Mouse (Mus musculus) NIH3T3 (cell line): ENCODE measurements around the gene Otud7a.
"Not testable (repeated sequence)": the region's sequence is repeated elsewhere in the genome, so short reads cannot be mapped to it uniquely, and the experiment has no call there.

Source experiments
- DNase-seq: peaks from one replicate; pipeline ENCODE4 v3.0.0-alpha.2; 2012; ENCODE audit warnings: low read depth

Gene Otud7a

DNA sequence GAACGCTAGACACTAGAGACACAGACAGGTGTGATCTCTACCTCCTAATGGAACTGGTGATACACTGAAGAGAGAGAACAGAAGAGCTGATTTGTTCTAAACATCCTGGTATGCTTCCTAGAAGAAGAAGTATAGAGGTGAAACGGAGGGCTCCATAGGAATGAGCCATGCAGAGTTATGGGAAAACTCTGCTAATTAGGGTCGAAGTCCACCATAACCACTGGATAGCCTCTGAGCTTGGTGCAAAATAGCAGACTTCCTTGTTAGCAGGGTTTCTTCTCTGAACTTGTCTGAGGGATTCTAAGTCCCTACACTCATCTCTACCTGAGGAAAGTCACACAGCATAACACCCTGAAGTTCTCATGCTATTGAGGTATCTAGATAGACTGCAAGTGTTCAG is 114.4 kb downstream of the Otud7a start:
- no peak for DNase-seq

DNA sequence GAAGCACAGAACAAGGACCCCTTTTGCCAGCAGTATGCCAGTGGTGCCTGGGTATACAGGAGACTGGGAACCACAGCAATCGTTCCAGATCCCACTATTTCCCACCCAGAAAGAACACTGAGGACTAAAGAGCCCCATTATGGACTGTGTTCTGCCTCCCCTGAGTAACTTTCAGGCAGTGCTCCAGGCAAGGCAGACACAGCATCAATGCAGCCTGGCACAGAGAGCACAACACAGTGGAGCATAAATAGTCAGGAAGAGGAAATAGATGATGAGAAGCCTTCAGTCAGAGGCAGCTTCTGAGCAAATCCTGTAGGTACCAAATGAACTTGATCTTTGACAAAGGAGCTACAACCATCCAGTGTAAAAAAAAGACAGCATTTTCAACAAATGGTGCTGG is 115.1 kb downstream of the Otud7a start:
- no peak for DNase-seq

DNA sequence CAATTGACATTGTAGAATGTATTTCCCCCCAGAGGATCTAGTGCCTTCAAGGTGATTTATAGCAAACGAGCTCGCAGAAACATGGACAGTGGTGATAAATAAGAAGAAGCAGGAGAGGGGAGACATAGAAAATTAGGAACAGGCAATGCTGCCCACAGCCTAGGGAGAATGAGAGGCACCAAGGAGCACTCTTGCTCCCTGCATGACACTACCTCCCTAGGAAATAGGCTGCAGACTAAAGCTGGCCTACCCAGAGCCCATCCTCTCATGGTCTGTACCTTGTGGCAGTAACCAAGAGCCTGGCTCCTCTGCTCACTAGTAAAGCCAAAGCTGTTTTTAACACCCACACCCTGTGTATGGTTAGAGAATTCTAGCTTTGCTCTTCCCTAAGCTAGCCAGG is 138.8 kb downstream of the Otud7a start:
- no peak for DNase-seq

DNA sequence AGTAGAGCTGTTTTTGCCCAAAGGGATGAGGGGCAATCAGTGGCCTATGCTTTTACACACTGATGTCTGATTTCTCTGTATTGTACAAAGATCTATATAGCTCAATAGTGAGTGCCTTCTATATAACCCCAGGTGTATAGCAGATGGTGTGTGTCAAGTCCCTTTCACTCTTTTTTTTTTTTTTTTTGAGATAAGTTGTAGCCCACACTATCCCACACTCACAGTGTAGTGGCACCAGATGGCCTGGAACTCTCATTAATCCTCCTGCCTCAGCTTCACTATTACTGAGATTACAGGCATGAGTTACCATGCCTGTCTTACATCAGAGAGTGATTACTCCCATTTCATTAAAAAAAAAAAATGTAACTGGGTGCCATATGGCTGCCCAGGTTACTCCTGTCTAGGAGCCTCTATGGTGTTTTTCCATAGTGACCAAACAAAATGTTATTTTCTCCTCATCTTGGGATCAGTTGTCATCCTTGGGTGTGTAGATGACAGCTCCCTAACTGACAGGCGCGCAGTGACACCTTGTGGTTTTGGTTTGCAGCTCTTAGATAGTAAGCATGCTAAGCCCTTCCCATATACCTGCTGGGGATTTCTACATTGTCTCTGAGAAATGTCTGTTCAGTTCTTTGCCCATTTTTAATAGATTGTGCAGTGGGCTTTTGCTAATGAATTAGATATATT is 141.8 kb downstream of the Otud7a start:
- no peak for DNase-seq

DNA sequence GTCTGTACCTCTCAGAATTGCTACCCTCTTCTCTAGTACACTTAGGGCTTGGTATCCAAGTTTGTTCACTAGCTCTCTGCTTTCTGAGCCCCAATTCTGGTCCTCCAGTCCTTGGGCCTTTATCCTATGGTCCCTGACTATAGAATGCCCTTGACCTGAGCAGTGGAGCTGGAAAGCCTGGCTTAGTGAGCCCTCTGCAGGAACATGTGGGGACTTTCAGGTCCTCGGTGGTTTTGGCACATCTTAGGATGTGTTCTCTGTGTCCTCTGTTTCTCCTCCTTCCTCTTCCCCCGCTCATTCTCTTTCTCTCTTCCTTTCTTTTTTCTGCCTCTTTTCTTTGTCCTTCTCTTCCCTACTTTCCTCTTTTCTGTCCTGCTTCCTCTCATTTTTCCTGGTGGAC is 145.8 kb downstream of the Otud7a start:
- no peak for DNase-seq

DNA sequence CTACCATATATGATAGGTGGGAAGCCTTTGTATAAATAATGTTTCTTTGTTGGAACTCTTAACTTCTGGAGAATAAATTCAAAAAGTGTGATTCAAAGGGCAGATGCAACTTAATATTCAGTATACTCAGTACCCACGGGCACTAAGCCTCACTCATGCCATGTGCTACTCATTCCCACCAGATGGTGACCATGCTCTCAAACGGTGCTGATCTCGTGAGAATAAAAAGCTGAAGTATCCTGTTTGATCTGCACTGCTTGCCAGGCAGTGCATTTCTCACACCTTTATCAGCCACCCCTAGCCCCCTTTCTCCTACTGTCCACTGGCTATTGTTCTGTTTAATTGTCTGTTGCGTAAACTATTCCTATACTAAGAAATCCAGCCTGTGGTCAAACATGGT is 146.8 kb downstream of the Otud7a start:
- no peak for DNase-seq

DNA sequence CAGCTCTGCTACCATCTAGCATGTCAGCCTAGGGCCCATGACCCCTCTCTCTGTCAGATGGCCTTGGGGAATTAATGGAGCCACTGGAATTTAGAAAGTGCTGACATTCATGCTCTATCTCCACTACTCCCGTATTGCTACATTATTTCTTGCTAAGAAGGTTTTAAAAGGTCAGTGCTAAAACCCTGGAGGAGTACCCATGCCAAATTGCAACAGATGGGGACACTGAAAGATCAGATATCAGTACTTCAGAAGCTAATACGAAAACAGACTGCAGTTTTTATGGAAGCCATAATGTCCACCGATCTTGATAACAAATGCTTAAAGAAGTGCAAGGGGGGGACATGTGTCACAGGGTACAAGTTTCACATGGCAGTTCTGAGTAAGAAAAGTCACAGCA is 147.5 kb downstream of the Otud7a start:
- DNase-seq = no peak

DNA sequence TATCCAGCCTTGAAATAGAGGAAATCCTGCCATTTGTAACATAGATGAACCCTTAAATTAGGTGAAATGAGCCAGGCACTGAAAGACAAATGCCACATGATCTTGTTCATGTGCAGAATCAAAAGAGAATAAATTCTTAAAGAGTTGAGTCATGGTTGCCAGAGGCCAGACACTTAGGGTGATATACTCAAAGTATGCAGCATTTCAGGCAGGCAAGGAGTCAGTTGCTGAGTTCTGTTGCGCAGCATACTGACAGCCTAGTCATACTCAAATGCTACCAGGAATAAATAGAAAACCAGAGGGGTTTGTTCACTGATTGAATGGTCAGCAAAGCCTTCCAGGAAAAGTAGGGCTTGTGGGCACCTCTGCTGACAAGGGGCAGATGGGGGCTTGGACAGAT is 160.3 kb downstream of the Otud7a start:
- DNase-seq = no peak

DNA sequence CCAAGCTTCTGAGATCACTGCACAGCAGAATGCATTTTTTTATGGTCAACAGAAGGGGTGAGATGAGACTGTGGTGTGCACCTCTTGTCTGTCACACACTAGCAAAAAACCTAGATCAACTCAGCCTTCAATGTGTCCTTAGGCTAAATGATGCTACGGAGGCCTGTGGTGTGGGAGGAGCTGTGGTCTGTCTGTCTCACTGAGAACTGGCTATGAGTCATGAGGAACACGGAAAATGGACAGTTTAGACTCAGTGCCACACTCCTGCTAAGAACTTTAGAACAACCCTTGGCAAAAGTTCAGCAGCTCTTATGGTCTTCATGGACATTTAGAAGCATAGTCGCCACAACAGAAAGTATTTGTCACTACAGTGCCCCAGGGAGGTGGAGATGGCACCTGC is 172.5 kb downstream of the Otud7a start:
- no peak for DNase-seq

DNA sequence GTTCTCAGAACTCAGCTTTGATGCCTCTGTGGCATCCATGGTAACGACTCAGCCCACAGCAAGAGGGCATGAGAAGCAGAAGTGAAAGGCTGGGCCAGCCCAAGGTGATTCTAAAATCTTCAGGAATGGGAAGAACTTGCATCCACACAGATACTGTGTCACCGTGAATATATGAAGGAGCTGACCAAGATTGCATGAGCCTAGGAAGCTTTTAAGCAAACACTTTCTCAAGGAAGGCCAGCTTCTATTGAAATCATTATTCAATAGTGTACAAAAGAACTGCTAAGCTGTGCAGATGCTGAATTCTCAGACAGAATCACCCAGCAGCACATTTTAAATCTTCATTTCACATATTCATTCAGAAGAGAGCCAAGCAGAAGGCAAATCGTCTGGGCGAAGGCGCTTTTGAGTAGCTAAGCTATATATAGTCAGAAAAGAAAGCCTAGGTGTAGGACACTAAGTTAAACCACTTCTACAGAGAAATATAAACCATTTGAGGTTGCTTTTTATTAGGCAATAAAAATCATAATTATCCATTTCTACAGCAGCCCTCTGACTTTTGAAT is 176.3 kb downstream of the Otud7a start:
- DNase-seq = no peak

DNA sequence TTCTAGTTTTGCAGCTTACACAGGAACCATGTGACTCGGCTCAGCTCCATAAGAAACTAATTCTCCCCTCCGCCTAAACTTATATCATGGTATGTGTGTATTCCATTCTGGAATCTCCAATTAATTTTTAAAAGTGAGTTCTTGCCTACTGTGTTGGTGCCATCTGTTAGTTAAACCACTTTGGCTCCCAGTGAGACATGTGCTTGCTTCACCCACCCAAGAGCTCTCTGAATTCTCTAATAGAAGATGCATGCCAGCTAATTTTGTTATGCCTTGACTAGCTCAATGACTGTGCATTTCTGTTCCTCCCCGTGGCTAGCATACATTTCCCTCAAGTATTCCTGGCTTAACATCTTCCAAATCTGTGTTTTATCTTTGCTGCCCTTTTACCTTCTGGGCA is 193.1 kb downstream of the Otud7a start:
- no peak for DNase-seq

DNA sequence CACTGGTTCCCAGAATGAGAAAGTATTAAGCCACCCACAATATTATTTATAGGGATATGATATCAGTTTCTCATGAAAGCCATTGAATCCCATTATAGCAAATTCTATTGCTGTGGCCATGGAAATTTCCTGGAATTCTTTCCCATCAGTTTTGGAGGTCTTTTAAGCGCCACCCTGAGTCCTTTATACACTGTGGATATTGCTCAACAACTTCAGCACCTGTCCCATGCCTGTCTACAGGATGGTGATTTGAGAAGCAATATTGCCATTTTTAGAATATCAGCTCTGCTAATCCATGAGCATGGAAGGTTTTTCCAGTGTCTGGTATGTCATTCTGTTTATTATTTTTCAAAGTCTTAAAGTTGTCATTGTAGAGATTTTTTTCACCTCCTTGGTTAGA is 199.5 kb downstream of the Otud7a start:
- DNase-seq = no peak

DNA sequence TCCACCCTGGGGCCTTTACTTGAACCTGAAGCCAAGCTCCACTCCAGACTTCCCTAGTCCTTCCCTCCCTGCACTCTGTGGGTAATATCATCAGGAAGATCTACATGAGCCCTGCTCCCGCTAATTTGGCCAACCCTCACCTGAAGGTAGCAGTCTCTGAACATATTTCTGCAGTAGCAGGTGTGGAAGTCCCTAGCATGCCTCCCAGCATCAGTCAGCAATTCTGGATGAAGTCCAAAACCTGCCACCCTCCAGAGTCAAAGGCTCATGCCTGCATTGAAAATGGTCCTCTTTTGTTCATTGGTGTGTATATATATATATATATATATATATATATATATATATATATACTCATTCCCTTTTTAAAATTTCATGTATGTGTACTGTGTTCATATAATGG is 202.6 kb downstream of the Otud7a start:
- DNase-seq = no peak

DNA sequence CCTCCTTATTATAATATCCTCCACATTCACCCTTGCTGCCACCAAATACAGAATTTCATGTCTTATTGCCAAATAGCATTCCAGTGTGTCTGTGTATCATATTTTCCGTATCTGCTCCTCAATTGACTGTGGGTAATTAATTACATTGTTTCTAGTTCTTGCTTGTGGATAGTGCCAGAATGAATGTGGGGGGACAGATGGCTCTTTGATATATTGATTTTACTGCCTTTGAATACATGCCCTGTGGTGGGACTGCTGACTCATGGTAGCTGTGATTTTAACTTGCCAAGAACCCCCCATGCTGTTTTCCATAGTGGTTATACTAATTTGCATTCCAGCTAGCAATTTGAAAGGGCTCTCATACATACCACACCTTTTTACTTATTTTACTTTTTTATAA is 215.7 kb downstream of the Otud7a start:
- DNase-seq = no peak

DNA sequence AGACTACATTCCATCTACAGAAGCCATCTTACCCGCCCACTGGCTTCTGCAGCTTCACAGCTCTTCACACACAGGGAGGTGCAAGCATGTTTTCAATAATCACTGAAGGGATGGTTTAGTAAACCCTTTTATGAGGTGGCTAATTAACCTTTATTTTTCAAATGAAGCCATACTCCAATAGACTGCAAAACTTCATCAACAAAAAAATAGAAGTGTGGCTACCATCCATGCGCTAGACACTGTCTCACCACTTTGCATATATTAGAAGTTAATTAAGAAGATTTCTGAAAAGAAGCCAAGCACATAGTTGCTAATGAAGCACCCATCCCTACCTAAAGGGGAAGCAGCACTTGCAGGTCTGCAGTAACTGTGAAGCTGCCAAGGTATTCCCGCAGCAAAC is 218.2 kb downstream of the Otud7a start:
- DNase-seq = no peak

DNA sequence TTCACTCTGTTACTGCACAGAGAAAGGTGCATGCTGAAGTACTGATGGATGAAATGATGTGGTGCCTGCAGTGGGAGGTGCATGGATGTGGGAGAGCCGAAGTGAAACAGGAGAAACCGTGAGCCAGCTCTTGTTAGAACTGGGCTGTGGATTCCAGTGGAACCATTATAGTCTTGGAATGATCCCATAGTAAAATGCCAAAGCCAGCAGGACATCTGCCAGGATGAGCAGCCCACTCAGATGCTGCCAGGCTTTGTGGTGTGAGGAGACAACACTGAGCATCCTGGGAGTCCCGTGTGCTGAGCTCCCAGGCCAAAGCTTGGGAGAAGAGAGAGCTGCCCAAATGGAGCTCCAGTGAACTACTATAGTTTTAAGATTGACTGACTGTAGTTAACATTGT is 220.9 kb downstream of the Otud7a start:
- no peak for DNase-seq

DNA sequence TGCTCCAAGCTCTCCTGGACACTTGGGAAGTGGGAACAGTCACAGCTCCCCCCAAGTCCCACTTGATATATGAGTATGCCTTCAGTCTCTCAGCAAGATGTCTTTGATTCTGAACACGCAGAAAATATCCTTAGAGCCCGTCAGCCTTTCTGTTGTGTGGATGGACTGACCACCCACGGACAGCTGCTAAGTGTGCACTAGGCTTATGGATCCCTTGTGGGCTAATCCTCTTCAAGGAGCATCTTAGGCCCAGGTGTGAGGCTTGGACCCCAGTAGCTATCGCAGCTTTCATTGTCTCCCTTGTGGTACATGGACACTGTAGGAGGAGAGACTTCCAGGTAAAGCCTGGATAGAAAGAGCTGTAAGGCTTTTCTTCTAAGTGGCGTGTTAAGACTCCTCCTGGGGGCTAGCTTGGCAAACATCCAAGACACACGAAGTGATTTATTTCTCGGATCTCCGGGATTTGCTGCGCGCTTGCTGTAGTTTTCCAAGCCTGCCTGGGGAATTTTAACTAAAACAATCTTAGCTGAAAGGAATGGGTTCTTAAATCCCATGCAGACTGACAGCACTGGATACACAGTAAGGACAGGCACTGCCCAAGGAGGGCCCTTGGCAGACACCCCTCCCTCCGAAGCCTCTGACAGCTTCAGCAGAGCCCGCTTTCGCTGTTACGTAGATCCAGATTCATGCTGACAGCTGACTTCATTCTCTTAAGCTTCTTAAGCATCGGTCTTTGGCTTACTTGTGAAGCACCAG is 223.6 kb downstream of the Otud7a start:
- no peak for DNase-seq

DNA sequence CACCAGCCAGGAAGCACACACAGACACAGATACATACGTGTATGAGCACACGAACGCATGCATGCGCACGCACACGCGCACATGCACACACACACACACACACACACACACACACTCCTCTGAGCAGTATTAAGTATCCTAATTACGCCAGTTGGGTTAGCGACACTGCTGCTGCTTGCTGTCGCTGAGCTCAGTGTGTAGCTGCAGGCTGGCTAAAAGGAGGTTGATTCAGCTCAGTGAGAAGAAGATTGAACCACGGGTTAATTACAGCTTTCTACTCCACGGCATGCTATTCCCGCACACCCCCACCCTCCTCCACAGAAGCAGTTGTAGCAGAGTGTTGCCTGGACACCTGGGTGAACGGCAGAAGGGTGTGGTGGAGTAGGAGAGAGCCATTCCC is 224.4 kb downstream of the Otud7a start:
- DNase-seq = no peak

DNA sequence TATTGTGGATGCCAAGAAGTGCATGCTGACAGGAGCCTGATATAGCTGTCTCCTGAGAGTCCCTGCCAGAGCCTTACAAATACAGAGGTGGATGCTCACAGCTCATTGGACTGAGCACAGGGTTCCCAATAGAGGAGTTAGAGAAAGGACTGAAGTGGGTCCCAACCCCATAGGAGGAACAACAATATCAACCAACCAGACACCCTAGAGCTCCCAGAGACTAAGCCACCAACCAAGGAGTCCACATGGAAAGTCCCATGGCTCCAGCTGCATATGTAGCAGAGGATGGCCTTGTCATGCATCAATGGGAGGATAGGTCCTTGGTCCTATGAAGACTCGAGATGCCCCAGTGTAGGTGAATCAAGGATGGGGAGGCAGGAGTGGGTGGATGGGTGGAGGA is 226.4 kb downstream of the Otud7a start:
- DNase-seq = not testable (repeated sequence)

DNA sequence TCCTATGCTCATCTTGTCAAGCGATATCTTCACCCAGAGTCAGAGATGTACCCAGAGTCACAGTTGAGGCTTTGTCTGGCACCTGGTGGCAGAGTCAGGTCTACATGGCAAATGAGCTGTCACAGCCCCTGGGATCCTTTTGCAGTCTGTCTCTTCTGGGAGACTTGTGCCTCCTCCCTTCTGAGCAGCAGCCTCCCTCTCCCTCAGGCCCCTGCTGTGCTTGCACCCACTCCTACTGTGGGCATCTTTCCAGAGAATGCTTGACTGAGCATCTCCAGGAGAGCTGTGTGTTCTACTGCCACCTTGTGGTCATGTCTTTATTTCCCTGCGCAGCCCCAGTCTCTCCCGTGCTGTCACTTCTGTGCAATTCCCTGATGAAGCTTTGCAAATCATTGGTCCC is 227.4 kb downstream of the Otud7a start:
- peak; percentile 74 for DNase-seq

DNA sequence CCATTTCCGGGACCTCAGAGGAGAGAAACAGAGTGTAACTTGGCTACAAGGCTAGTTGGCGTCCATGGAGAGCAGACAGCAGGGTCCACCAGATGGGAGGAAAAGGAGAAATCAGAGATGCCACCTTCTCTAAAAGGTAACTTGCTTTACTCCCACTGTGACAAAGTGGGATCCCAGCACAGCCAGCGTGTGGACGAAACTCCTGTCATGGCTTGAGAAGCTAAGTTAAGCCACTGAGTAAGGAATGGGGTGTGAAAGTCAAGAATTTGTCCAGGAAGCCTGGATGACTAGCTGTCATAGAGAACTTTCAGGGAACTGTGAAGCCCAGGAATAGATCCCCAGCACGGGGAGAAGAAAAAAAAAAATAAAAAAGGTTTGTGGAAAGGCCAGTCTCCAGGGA is 232.1 kb downstream of the Otud7a start:
- DNase-seq = no peak

DNA sequence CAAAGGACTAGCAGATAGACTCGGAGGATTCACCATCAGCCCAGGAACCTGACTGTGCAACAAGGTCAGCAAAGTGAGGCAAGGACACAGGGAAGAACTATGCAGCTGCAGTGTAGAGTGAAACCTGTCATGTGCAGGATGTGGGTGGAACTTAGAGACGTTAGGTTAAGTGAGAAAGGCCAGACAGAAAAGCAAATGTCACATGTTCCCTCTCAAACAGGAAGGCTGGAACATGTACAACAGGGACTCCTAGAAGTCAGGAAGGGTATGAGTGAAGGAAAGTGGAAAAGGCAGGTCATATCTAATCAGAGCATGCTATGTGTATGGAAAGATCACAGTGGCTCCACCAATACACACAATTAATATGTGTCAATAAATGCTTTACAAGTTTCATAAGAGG is 232.6 kb downstream of the Otud7a start:
- no peak for DNase-seq

DNA sequence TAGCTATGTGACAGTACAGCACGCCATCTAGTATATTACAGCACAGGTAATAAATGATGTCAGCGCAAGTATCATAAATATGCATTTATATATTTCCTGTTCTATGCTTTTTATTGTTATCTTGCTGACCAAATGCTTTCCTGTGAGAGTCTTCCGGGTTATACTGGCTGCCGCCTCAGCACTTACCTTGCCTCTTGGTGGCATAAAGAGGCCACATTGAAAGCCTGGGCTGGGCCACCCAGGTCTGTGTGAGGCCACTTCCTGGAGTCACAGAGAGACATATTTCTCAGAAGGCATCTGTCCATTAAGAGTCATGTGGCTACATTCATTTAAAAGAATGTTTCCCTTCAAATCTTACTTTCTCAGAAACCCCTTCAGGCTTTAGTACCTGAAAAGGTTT is 242.5 kb downstream of the Otud7a start:
- no peak for DNase-seq

DNA sequence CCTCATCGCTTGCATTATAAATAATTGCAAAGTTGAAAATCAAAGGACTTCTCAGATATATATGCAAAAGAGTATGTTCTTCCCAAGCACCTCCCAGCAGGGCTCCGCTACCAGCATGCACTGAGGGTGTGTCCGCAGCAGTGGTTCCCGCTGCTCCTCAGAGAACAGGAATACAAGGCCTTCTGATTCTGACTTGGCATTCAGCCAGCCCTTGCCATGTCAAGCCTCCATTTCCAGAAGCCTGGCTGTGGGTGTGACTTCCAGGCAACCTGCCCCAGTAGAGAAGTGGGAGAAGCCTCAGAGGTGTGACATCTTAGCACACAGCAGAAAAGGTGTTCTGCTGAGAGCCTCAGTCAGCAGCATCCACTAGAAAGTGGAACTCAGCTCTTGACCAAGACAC is 253.4 kb downstream of the Otud7a start:
- no peak for DNase-seq
